Mouse (Mus musculus) testis, adult 10 weeks (tissue): Measurements from ENCODE around the gene Efna3. TPM values are rescaled to one million over a fixed set of nuclear protein-coding genes. Genes with fewer than 3 reads are reported as not detected.

Experiments
- polyA plus RNA-seq: library from polyadenylated mRNA; stranded (reverse); fragments of 350-450 nt; fragmentation: Illumina TruSeq; extraction: RNeasy Lipid Tissue Mini Kit (QIAGEN cat#74804); gene quantifications from one replicate; pipeline ENCODE4 v1.2.3, GENCODE M21; 2014; ENCODE audit warnings: low read depth, low replicate concordance

Efna3 gene
- 0.11 TPM for polyA plus RNA-seq

GRCm38 (mm10) chr3:89322514-89323165, at the start of gene Efna3:
TSS of gene Efna3 (minus strand) at chr3:89322965.

GRCm38 (mm10) chr3:89365153-89365485, 42.4 kb upstream of the Efna3 start, which contains the start of gene Dcst1:
TSS of gene Dcst1 (minus strand) at chr3:89365253.

GRCm38 (mm10) chr3:89361675-89362074, 38.9 kb upstream of the Efna3 start, which contains the start of gene Dcst2:
TSS of gene Dcst2 (plus strand) at chr3:89361975.

GRCm38 (mm10) chr3:89349869-89350501, 27.2 kb upstream of the Efna3 start, which contains the start of gene Adam15:
TSS of gene Adam15 (minus strand) at chr3:89349996.

GRCm38 (mm10) chr3:89337721-89338578, 15.2 kb upstream of the Efna3 start, which contains the start of gene Efna4:
TSS of gene Efna4 (minus strand) at chr3:89338028.

GRCm38 (mm10) chr3:89280606-89281511, 41.9 kb downstream of the Efna3 start, which contains the start of gene Efna1:
TSS of gene Efna1 (minus strand) at chr3:89281142.

GRCm38 (mm10) chr3:89270051-89270755, 52.6 kb downstream of the Efna3 start, which contains the start of gene Slc50a1:
TSS of gene Slc50a1 (minus strand) at chr3:89270570.

Other genes starting within 250 kb of the Efna3 start
- gene Rusc1, start 229.7 kb downstream of the Efna3 start, polyA plus RNA-seq, result 0.76 TPM
- not detected for gene Gm43738, start 221.9 kb downstream of the Efna3 start, polyA plus RNA-seq
- gene Fdps, start 221.0 kb downstream of the Efna3 start, polyA plus RNA-seq, result 22.2 TPM
- gene Pklr, start 186.8 kb downstream of the Efna3 start, polyA plus RNA-seq, result not detected
- 0.08 TPM for gene Hcn3, start 162.8 kb downstream of the Efna3 start, polyA plus RNA-seq
- 13.5 TPM for gene Clk2, start 158.2 kb downstream of the Efna3 start, polyA plus RNA-seq
- gene Scamp3, start 145.5 kb downstream of the Efna3 start, polyA plus RNA-seq, result 8.3 TPM
- not detected for gene Fam189b, start 139.8 kb downstream of the Efna3 start, polyA plus RNA-seq
- gene Gba, start 120.0 kb downstream of the Efna3 start, polyA plus RNA-seq, result 4.8 TPM
- gene Thbs3, start 107.8 kb downstream of the Efna3 start, polyA plus RNA-seq, result 3.4 TPM
- gene Mtx1, start 95.9 kb downstream of the Efna3 start, polyA plus RNA-seq, result 187 TPM
- gene Muc1, start 93.9 kb downstream of the Efna3 start, polyA plus RNA-seq, result 11.6 TPM
- 13.6 TPM for gene Krtcap2, start 77.0 kb downstream of the Efna3 start, polyA plus RNA-seq
- 0.98 TPM for gene Trim46, start 76.7 kb downstream of the Efna3 start, polyA plus RNA-seq
- not detected for gene Dpm3, start 63.6 kb downstream of the Efna3 start, polyA plus RNA-seq
- 1.1 TPM for gene Slc50a1, start 52.4 kb downstream of the Efna3 start, polyA plus RNA-seq
- not detected for gene Efna1, start 41.8 kb downstream of the Efna3 start, polyA plus RNA-seq
- not detected for gene Efna4, start 15.1 kb upstream of the Efna3 start, polyA plus RNA-seq
- gene Adam15, start 27.0 kb upstream of the Efna3 start, polyA plus RNA-seq, result 3.3 TPM
- 6.5 TPM for gene Dcst2, start 39.0 kb upstream of the Efna3 start, polyA plus RNA-seq
- 25.0 TPM for gene Dcst1, start 42.3 kb upstream of the Efna3 start, polyA plus RNA-seq
- 0.24 TPM for gene Zbtb7b, start 71.8 kb upstream of the Efna3 start, polyA plus RNA-seq
- 0.34 TPM for gene Lenep, start 79.8 kb upstream of the Efna3 start, polyA plus RNA-seq
- 1.8 TPM for gene Flad1, start 88.9 kb upstream of the Efna3 start, polyA plus RNA-seq
- 4.7 TPM for gene Cks1b, start 95.4 kb upstream of the Efna3 start, polyA plus RNA-seq
- gene Shc1, start 95.5 kb upstream of the Efna3 start, polyA plus RNA-seq, result 6.5 TPM
- gene Pygo2, start 107.2 kb upstream of the Efna3 start, polyA plus RNA-seq, result 5.7 TPM
- gene Pbxip1, start 113.7 kb upstream of the Efna3 start, polyA plus RNA-seq, result 2.1 TPM
- gene Pmvk, start 131.6 kb upstream of the Efna3 start, polyA plus RNA-seq, result 1.1 TPM
- 0.90 TPM for gene Kcnn3, start 197.2 kb upstream of the Efna3 start, polyA plus RNA-seq